Mouse (Mus musculus): ENCODE results near the gene Pdzd2. TPM values are rescaled to one million over a fixed set of nuclear protein-coding genes. Genes with fewer than 3 reads are reported as not detected.

The Pdzd2 gene
- polyA plus RNA-seq, 1 experiment from 2014 or later, result 3.4 TPM

DNA sequence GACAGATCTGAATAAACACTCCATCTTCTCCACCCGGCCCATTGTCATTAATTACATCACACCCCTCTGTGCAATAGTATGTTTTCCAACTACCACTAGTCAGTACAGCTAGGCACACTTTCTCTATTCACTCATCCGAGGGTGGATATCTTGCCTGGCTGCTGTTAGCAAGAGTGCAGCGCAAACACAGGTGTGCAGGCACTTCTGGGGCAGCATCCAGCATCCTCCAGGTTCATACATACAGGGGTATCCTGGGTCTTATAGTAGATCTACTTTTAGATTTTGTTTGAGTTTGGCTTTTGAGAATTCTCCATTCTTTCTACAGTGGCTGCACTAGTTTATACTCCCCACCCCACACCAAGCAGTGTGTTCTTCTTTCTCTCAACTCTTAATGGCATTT, 99.9 kb downstream of the Pdzd2 start:
- Histone ChIP-seq H3K4me2 (ENCODE audit: low read depth, low read length) (no peak overlapping the region), H3K9ac (replicated peaks; ENCODE audit: low read length) (no peak overlapping the region), H3K4me3 (ENCODE audit: low read depth, low read length) (no peak overlapping the region), H3K4me1 (ENCODE audit: control insufficient read depth, insufficient read depth, low read length) (no peaks in the 10 kb centered on the region), H3K36me3 (replicated peaks; ENCODE audit: control insufficient read depth, insufficient read depth, low read depth, low read length) (no peaks in the 10 kb centered on the region), H3K9me3 (replicated peaks; ENCODE audit: control insufficient read depth, low read length) (no peaks in the 10 kb centered on the region), H3K27me3 (ENCODE audit: control insufficient read depth, insufficient read depth, low read length) (no peaks in the 10 kb centered on the region), H3K27ac (replicated peaks; ENCODE audit: low read depth, low read length) (no peak overlapping the region)
- no peak for DNase-seq (ENCODE audit: low spot score)
- 83% methylated on average over 3 of the region's 3 CpGs for WGBS
- ATAC-seq (replicated peaks; ENCODE audit: insufficient number of reproducible peaks, low FRiP score, low TSS enrichment, low read depth), result no peak

DNA sequence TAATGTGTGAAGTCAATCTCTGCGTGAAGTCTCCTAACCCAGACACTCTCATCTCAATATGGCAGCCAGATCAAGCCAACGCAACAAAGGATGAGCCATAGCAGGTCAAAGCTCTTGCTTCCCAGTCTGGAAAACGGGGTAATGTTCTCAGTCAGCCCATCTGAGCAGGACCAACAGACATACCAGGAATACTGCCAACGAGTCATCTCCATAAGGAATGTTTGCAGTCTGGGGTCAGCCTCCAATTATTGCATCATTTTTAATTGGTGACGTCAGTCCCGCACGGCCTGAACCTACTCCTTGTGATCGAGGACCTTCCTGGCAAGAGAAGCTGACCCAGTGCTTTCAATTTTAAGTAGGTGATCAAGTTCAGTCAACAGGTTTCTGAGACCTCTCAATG, 100.5 kb downstream of the Pdzd2 start:
- no peaks in the 10 kb centered on the region for H3K27me3 ChIP-seq (ENCODE audit: control insufficient read depth, insufficient read depth, low read length)
- no peak for DNase-seq (ENCODE audit: low spot score)
- 74% methylated on average over 8 of the region's 8 CpGs for WGBS
- H3K9ac ChIP-seq (replicated peaks; ENCODE audit: low read length), result no peak overlapping the region
- H3K27ac ChIP-seq (replicated peaks; ENCODE audit: low read depth, low read length), result no peak overlapping the region
- no peak overlapping the region for H3K4me3 ChIP-seq (ENCODE audit: low read depth, low read length)
- H3K4me2 ChIP-seq (ENCODE audit: low read depth, low read length), result no peak overlapping the region
- H3K9me3 ChIP-seq (replicated peaks; ENCODE audit: control insufficient read depth, low read length), result no peaks in the 10 kb centered on the region
- no peaks in the 10 kb centered on the region for H3K36me3 ChIP-seq (replicated peaks; ENCODE audit: control insufficient read depth, insufficient read depth, low read depth, low read length)
- peaks cover 2% of the 10 kb centered on the region; the same call in 1 of the 2 replicates for H3K4me1 ChIP-seq (ENCODE audit: control insufficient read depth, insufficient read depth, low read length)
- no peak for ATAC-seq (replicated peaks; ENCODE audit: insufficient number of reproducible peaks, low FRiP score, low TSS enrichment, low read depth)

DNA sequence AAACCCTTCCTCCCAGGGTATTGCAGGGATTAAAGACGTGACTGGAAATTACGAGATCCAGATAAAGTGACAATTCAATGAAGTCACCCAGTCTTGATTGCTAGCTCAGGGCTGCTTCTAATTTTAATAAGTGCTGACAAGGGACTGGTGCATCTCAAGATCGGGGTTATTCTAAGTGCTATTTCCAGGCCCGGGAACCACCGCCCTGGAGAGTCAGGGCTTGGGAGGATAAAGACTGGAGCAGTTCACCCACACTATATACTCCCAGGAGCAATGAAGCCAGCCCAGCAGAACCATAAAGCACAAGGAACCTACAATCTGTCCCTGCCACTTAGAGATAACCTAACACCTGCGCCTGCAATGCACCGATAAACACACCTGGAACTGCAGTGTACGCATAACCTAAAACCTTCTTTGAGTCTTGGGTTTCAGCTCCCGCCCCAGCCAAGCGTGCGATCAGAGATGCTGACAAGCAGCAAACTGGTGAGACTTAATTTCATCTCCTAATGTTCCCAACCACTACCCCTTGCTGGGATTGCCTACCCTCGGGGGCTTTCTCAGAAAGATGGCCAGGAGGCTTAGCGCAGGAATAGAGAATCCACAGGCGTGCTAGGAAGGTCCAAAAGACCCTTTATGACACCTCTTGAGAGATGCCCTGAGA, 101.2 kb downstream of the Pdzd2 start:
- 87% methylated on average over 14 of the region's 14 CpGs for WGBS

DNA sequence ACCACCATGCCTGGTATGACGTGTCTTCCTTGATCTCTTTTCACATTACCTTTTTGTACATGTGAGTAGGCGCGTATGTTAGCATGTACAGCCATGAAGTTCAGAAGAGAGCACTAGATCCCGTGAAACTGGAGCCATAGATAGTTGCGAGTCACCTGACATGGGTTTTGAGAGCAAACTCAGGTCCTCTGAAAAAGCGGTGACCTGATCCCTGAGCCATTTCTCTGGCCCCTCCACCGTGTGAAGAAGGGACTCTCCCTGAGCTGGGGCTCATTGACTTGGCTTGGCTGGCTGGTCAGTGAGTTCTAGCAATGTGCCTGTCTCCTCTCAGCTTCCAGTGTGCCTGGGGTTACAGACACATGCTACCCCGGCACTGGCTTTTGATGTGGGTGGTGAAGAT, 102.2 kb downstream of the Pdzd2 start:
- no peaks in the 10 kb centered on the region for H3K9me3 ChIP-seq (replicated peaks; ENCODE audit: control insufficient read depth, low read length)
- H3K4me3 ChIP-seq (ENCODE audit: low read depth, low read length), result no peak overlapping the region
- 91% methylated on average over 8 of the region's 8 CpGs for WGBS
- H3K9ac ChIP-seq (replicated peaks; ENCODE audit: low read length), result no peak overlapping the region
- H3K27me3 ChIP-seq (ENCODE audit: control insufficient read depth, insufficient read depth, low read length), result no peaks in the 10 kb centered on the region
- no peak for DNase-seq (ENCODE audit: low spot score)
- ATAC-seq (replicated peaks; ENCODE audit: insufficient number of reproducible peaks, low FRiP score, low TSS enrichment, low read depth), result no peak
- no peaks in the 10 kb centered on the region for H3K36me3 ChIP-seq (replicated peaks; ENCODE audit: control insufficient read depth, insufficient read depth, low read depth, low read length)
- peaks cover 3% of the 10 kb centered on the region; the same call in 1 of the 2 replicates for H3K4me1 ChIP-seq (ENCODE audit: control insufficient read depth, insufficient read depth, low read length)
- H3K4me2 ChIP-seq (ENCODE audit: low read depth, low read length), result no peak overlapping the region
- no peak overlapping the region for H3K27ac ChIP-seq (replicated peaks; ENCODE audit: low read depth, low read length)

More for the DNA sequence above, 101.2 kb downstream of the Pdzd2 start:
- H3K27ac ChIP-seq (replicated peaks; ENCODE audit: low read depth, low read length), result no peak overlapping the region
- H3K4me1 ChIP-seq (ENCODE audit: control insufficient read depth, insufficient read depth, low read length), result peaks cover 3% of the 10 kb centered on the region; the same call in 1 of the 2 replicates
- no peak for ATAC-seq (replicated peaks; ENCODE audit: insufficient number of reproducible peaks, low FRiP score, low TSS enrichment, low read depth)
- no peak overlapping the region for H3K4me2 ChIP-seq (ENCODE audit: low read depth, low read length)
- no peak overlapping the region for H3K4me3 ChIP-seq (ENCODE audit: low read depth, low read length)
- no peak for DNase-seq (ENCODE audit: low spot score)
- no peaks in the 10 kb centered on the region for H3K36me3 ChIP-seq (replicated peaks; ENCODE audit: control insufficient read depth, insufficient read depth, low read depth, low read length)
- no peak overlapping the region for H3K9ac ChIP-seq (replicated peaks; ENCODE audit: low read length)
- H3K27me3 ChIP-seq (ENCODE audit: control insufficient read depth, insufficient read depth, low read length), result no peaks in the 10 kb centered on the region
- no peaks in the 10 kb centered on the region for H3K9me3 ChIP-seq (replicated peaks; ENCODE audit: control insufficient read depth, low read length)

DNA sequence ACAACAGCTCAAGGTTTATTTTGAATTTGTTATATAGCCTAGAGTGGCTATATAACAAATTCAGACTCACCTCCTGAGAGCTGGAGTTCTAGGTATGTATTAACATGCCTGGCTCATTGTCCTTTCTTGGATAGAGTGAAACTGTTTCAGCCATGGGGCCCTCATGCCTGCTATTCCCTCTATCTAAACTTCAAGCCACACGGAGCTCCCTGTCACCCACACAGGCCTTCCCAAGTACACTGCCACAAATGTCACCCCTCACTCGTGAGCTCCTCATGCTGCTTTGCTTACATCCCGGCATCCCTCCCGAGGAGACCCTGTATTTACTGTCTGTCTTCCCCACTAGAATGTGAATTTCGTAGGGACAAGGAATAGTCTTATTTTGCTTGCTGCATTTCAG, 103.3 kb downstream of the Pdzd2 start:
- WGBS, result 87% methylated on average over 5 of the region's 5 CpGs
- Histone ChIP-seq H3K4me2 (ENCODE audit: low read depth, low read length) (no peak overlapping the region), H3K27me3 (ENCODE audit: control insufficient read depth, insufficient read depth, low read length) (no peaks in the 10 kb centered on the region), H3K4me1 (ENCODE audit: control insufficient read depth, insufficient read depth, low read length) (peaks cover 3% of the 10 kb centered on the region; the same call in 1 of the 2 replicates), H3K9ac (replicated peaks; ENCODE audit: low read length) (no peak overlapping the region), H3K4me3 (ENCODE audit: low read depth, low read length) (no peak overlapping the region), H3K27ac (replicated peaks; ENCODE audit: low read depth, low read length) (no peak overlapping the region), H3K9me3 (replicated peaks; ENCODE audit: control insufficient read depth, low read length) (no peaks in the 10 kb centered on the region), H3K36me3 (replicated peaks; ENCODE audit: control insufficient read depth, insufficient read depth, low read depth, low read length) (no peaks in the 10 kb centered on the region)
- DNase-seq (ENCODE audit: low spot score), result no peak
- ATAC-seq (replicated peaks; ENCODE audit: insufficient number of reproducible peaks, low FRiP score, low TSS enrichment, low read depth), result no peak

DNA sequence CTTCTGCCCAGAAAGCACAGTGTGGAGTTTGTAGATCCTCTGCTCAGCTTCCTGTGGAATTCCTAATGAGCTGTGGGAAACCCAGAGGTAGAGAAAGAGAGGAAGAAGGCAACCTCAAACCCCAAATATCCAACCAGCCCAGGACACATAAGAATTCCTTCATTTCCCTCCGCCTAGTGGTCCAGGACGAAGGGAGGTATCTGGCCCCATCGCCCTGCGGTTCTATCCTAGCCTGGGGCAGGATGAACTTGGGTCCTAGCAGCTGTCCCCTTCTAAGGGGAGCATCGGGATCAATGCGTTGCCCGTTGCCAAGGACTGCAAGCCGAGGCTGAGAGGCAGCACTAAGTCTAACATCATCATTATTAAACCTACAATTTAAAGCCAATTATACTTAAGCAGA, 104.8 kb downstream of the Pdzd2 start:
- H3K9me3 ChIP-seq (replicated peaks; ENCODE audit: control insufficient read depth, low read length), result no peaks in the 10 kb centered on the region
- no peaks in the 10 kb centered on the region for H3K27me3 ChIP-seq (ENCODE audit: control insufficient read depth, insufficient read depth, low read length)
- H3K36me3 ChIP-seq (replicated peaks; ENCODE audit: control insufficient read depth, insufficient read depth, low read depth, low read length), result no peaks in the 10 kb centered on the region
- DNase-seq (ENCODE audit: low spot score), result no peak
- no peak overlapping the region for H3K27ac ChIP-seq (replicated peaks; ENCODE audit: low read depth, low read length)
- H3K4me3 ChIP-seq (ENCODE audit: low read depth, low read length), result no peak overlapping the region
- ATAC-seq (replicated peaks; ENCODE audit: insufficient number of reproducible peaks, low FRiP score, low TSS enrichment, low read depth), result no peak
- no peak overlapping the region for H3K4me2 ChIP-seq (ENCODE audit: low read depth, low read length)
- H3K9ac ChIP-seq (replicated peaks; ENCODE audit: low read length), result no peak overlapping the region
- H3K4me1 ChIP-seq (ENCODE audit: control insufficient read depth, insufficient read depth, low read length), result peaks cover 3% of the 10 kb centered on the region; the same call in 1 of the 2 replicates
- 68% methylated on average over 8 of the region's 8 CpGs for WGBS

DNA sequence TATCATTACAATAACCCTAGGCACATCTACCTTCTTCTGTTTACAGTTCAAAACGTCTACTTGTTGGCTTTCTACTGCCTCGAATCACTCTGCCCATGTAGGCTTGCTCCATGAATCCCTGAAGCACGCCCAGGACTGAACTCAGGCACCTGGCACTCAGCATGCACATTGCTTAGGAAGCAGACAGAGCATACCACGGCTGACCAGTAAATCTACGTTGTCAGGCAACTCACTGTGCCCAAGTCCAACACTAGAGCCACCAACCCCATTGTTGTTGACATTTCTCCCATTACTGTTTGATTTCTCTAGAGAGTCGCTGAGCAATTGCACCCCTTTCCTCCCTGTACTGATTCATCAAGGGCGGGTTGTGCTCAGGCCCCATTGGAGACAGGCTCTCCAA, 110.6 kb downstream of the Pdzd2 start:
- Histone ChIP-seq H3K9me3 (replicated peaks; ENCODE audit: control insufficient read depth, low read length) (no peaks in the 10 kb centered on the region), H3K4me2 (ENCODE audit: low read depth, low read length) (no peak overlapping the region), H3K4me1 (ENCODE audit: control insufficient read depth, insufficient read depth, low read length) (peaks cover under 1% of the 10 kb centered on the region; the same call in 1 of the 2 replicates), H3K4me3 (ENCODE audit: low read depth, low read length) (no peak overlapping the region), H3K27me3 (ENCODE audit: control insufficient read depth, insufficient read depth, low read length) (no peaks in the 10 kb centered on the region), H3K36me3 (replicated peaks; ENCODE audit: control insufficient read depth, insufficient read depth, low read depth, low read length) (no peaks in the 10 kb centered on the region), H3K9ac (replicated peaks; ENCODE audit: low read length) (no peak overlapping the region), H3K27ac (replicated peaks; ENCODE audit: low read depth, low read length) (no peak overlapping the region)
- no peak for DNase-seq (ENCODE audit: low spot score)
- WGBS, result 82% methylated on average over 7 of the region's 7 CpGs
- ATAC-seq (replicated peaks; ENCODE audit: insufficient number of reproducible peaks, low FRiP score, low TSS enrichment, low read depth), result no peak

DNA sequence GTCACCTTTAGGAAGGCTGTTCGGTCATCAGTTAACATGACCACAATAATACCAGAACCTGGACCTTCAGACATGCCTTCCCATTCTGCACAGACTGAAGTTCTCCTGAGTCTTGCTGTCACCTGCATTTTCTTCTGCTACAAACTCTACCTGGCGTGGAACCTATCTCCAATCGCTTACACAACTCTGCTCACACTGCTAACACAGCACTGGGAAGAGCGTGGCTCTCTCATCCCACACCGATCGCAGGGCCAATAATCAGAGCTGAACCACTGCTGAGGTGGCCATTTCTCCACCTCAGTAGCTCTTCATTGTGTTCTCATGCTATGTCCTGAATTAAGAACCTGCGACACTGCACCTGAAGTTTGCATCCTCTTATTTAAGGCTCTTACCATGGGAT, 111.3 kb downstream of the Pdzd2 start:
- ATAC-seq (replicated peaks; ENCODE audit: insufficient number of reproducible peaks, low FRiP score, low TSS enrichment, low read depth) (no peak), DNase-seq (ENCODE audit: low spot score) (no peak)
- Histone ChIP-seq H3K9me3 (replicated peaks; ENCODE audit: control insufficient read depth, low read length) (no peaks in the 10 kb centered on the region), H3K4me2 (ENCODE audit: low read depth, low read length) (no peak overlapping the region), H3K36me3 (replicated peaks; ENCODE audit: control insufficient read depth, insufficient read depth, low read depth, low read length) (no peaks in the 10 kb centered on the region), H3K27ac (replicated peaks; ENCODE audit: low read depth, low read length) (no peak overlapping the region), H3K4me3 (ENCODE audit: low read depth, low read length) (no peak overlapping the region), H3K27me3 (ENCODE audit: control insufficient read depth, insufficient read depth, low read length) (no peaks in the 10 kb centered on the region), H3K9ac (replicated peaks; ENCODE audit: low read length) (no peak overlapping the region), H3K4me1 (ENCODE audit: control insufficient read depth, insufficient read depth, low read length) (no peaks in the 10 kb centered on the region)
- WGBS, result 95% methylated on average over 7 of the region's 7 CpGs

Data from embryonic facial prominence, embryonic 11.5 days (tissue).